Mouse (Mus musculus) inflammation-experienced regulatory T-cells, adult 6 months (primary cell): ENCODE data around the gene Birc5. TPM values are rescaled to one million over a fixed set of nuclear protein-coding genes. Genes with fewer than 3 reads are reported as not detected.
"Not testable (repeated sequence)": the region's sequence is repeated elsewhere in the genome, so short reads cannot be mapped to it uniquely, and the experiment has no call there.

ENCODE experiments used
- ATAC-seq: one replicate; pipeline ENCODE4 v1.8.0; 2017
- polyA plus RNA-seq, 3 experiments: library from polyadenylated mRNA; unstranded; fragments of 100-300 nt; shearing (Covaris generic); gene quantifications; one replicate each; pipeline ENCODE4 v1.2.1; 2017

Gene Birc5
- 100 to 1,000 TPM in 1 of 3 experiments, 10 to 100 TPM in 2; 16.8 to 256 (median 23.6) TPM for polyA plus RNA-seq

- ATAC-seq = peak; percentile 91
Measured at GRCm38 (mm10) chr11:117848985-117849671, at the start of gene Birc5. TSS of gene Birc5 (plus strand) at chr11:117849251.

DNA sequence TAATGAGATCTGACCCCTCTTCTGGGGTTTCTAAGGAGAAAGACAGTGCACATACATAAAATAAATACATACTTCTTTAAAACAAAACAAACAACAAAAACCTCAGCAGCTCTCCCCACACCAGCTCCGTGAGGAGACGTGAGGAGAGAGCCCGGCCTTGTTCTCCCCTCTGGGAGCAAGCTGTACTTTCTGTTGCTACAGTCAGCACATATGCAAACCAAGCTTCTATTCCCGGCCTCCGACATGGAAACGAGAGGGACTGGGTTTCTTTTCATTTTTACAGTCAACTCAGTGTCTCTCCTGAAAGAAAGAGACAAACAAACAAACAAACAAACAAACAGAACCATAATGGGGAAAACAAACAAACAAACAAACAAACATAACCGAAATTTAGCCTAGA lies 49.0 kb upstream of the Birc5 start:
- ATAC-seq = no peak

- ATAC-seq = no peak
Measured at GRCm38 (mm10) chr11:117801650-117802049, 47.4 kb upstream of the Birc5 start.

DNA sequence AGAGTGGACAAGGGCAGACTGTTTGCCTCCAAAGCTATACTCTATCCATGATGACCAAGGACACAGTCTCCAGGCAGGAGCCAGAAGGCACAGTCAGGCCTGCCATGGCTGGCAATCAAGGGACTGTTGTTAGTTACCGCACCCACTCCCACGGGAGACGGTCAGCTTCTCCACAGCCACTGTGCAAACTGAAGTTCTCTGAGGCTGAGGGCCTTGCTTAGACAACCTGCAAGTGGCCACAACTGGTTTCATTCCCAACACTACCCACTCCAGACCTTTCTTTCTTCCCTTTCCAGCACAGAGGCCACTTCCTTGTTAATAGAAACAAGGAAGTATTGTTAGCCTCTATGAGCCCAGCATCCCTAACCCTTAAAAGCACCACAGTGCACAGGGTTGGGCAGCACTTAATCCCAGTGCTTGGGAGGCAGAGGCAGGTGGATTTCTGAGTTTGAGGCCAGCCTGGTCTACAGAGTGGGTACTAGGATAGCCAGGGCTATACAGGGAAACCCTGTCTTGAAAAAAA lies 45.8 kb upstream of the Birc5 start:
- no peak for ATAC-seq

- no peak for ATAC-seq
Measured at GRCm38 (mm10) chr11:117806781-117807180, 42.3 kb upstream of the Birc5 start.

DNA sequence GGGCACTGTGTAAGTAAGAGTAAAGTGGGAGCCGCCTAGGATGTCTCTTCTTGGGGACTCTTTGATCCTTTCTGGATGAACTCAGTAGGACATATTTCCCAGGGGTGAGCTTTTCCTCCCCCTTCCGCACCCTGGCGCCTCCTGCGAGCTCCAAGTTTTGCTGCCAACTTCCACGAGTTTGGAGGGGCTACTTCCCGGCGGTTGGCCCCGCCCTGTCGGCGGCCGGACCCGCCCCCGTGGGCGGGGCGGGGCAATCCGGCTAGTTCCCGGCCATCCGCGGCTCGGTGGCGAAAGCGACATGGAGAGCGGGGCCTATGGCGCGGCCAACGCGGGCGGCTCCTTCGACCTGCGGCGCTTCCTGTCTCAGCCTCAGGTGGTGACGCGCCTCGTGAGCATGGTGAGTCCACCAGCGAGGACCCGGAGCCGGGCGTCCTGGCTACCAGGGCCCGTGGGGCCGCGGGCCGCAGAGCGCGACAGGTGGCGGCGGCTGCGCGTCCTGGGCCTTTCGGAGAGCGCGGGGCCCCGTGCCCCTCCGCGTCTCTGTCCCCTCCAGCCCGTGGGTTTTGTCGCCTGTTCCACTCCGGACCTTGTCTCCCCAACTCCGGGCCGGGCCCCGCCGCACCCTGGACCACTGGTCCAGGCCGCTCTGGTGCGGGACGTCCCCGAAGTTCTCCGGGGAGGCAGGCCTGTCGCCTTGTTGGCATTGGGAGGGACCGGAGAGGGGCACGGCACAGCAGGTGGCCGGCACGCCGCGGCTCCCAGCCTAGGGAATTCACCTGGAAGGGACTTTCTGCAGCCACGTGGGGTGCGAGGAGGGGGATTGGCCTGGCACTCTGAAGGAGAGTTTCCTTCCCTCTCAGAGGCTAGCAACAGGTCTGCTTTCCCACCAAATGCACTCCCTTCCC lies 39.4 kb upstream of the Birc5 start, which contains the start of the genes Gm20708 and Syngr2:
Gene Gm20708, plus strand, starts transcription at position 262 of the 905 bp plus-strand sequence.
Gene Syngr2, plus strand, starts transcription at position 262 of the 905 bp plus-strand sequence.
- peak; percentile 44 for ATAC-seq

GRCm38 (mm10) chr11:117810401-117811046 lies 38.5 kb upstream of the Birc5 start:
- ATAC-seq = peak; percentile 78

DNA sequence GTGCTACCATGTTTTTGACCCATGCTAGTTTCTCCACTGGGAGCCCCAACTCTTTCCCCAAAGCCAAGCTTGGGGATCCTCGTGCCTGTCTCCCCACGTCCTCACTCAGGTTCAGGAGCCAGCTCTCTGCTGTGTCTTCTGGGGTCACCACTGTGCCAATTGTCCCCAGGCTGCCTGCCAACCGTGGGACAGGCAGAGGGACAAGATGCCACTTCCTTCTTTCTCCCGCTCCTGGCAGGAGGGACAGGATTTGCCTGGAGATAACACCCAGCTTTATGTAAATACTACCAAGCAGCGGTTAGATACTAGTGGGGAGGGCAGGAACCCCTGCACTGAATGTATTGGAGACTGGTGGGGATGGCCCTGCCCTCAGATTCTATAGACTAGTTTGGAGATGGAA lies 35.2 kb upstream of the Birc5 start:
- ATAC-seq = no peak

- no peak for ATAC-seq
Measured at GRCm38 (mm10) chr11:117814704-117815366, 34.2 kb upstream of the Birc5 start.

DNA sequence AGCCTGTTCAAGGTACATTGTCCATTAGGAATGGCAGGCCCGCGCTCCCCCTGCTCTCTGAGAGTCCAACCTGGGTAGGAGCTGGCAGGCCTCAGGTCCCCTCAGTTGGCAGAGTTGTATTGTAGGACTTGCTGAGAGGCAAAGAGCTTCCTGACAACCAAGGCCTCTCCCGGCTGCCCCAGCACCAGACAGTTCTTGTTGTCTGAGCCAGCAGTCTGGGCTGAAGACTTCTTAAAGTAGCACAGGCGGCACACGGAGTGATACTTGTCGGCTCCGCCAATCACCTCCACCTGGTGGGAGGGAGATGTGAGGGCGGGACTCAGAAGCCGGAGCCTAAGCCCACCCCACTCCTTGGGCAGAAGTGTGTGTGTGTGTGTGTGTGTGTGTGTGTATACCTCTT lies 33.2 kb upstream of the Birc5 start:
- not testable (repeated sequence) for ATAC-seq

DNA sequence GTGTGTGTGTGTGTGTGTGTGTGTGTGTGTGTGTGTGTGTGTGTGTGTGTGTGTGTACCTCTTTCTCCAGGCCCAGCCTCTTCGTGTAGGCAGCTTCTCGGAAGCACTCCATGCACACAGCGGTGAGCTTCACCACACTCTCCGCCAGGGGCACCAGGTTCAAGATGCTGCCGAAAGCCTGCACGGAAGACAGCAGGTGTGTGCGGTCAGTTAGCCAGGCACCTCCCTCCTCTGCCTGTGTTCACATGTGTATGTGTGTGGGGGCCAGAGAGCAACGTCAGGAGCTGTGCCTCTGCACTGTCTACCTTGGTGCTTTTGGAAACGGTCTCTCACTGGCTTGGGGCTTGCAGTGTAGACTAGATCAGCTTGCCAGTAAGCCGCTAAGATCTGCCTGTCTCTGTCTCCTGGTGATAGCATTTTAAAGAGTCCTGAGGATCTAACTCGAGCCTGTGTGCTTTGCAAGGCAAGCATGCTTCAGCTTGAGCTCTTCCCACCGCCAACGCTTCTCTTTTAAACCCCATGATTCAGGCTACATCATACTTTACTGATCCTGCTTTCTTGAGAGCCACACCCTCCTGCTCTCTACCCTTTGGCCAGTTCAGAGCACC lies 32.6 kb upstream of the Birc5 start:
- peak; percentile 48 for ATAC-seq

GRCm38 (mm10) chr11:117819095-117819494 lies 30.0 kb upstream of the Birc5 start:
- no peak for ATAC-seq

DNA sequence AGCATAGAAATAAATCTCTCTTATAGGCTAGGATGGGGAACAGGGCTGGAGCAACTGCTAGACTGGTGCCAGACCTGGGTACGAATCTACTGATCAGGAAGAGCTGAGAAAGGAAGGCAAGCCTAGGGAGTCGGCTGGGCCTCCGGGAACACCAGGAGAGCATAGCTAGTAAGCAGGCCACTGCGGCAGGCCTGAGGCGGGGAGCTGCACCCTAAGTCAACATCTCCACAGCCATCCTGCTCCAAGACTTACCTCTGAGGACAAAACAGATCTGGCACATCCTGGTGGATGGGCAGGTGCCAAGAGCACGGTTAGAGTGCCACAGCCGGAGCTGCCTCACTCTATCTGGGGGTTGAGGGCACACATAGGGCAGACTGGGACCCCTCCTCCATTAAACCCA lies 28.9 kb upstream of the Birc5 start:
- no peak for ATAC-seq

GRCm38 (mm10) chr11:117821868-117822267 lies 27.2 kb upstream of the Birc5 start:
- no peak for ATAC-seq

- ATAC-seq = no peak
Measured at GRCm38 (mm10) chr11:117822728-117823241, 26.3 kb upstream of the Birc5 start.

GRCm38 (mm10) chr11:117823411-117823810 lies 25.6 kb upstream of the Birc5 start:
- no peak for ATAC-seq

DNA sequence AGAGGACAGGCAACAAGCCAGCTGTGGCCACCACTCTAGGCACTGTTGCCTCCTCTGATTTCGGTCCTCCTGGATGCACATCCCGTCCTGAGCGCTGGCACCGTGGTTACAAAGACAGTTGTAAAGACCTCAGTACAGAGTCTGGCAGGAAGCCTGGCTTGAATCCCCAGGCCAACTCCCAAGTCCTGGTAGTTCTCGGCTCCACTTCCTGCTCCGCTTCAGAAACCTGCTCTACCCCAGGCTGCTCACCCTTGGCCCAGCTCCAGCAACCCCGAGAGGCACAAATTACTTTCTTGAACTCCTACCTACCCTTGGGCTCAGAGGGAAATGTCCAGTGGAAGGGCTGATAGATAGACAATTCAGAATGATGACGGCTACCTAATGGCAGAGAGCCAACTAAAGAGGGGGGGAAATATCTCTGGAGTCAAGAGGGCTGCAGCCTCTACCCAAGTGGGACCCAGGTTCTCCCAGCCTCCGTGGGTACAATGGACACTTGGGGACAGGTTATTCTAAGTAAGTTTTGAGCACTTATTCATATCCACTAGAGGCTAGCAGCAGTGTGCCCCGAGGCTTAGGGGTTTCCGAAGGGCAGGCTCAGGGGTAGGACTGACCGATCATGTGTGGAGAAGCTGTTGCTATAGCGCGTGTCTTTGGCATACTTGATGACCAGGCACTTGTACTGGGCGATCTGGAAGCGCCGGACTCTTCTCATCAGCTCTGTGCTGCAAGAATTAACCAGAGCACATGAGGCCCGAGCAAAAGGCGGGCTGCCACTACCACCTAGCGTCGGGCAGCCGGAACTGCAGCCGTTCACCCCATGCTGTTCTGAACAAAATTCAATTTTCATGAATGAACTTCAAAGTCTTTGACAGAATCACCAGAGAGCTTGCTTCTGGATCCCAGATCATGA lies 24.7 kb upstream of the Birc5 start:
- ATAC-seq = no peak

DNA sequence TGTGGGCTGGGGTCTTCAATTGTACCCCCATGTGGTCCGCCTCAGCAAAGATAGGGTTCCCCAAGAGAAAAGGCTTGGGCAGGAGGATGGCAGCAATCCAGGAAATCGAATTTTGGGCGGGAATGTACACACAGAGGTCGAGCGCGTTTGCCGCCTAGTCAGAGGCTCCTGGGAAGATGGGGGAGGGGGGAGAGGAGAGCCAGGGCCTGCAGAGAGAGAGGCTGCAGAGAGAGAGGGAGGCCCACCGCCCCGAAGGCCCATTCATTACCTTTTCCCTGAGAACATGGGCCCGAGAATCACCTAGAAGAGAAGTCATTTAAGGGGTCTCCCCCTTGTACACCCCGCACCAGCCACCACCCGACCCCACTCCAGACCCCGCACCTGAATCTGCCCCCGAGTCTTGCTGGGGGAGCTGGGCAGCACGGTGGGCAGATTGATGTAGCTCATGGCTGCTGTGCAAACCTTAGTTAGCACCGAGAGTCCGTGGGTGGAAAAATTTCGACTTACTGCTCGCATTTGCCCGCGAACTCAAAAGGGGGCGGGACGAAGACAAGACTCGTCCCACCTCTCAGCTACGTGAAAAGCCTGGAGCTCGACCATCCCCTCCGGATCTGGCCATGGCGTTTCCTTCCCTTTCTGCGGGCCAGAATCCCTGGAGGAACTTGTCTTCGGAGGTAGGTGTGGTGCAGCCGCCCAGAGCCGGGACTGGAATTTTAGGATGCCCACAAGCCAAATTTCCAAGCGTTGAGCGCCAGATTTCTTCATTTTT lies 23.5 kb upstream of the Birc5 start, which contains the start of the genes Afmid and Tk1:
Gene Afmid, plus strand, starts transcription at position 592 of the 769 bp plus-strand sequence.
Gene Tk1, minus strand, starts transcription at position 760 of the 769 bp plus-strand sequence.
- ATAC-seq = peak; percentile 38

DNA sequence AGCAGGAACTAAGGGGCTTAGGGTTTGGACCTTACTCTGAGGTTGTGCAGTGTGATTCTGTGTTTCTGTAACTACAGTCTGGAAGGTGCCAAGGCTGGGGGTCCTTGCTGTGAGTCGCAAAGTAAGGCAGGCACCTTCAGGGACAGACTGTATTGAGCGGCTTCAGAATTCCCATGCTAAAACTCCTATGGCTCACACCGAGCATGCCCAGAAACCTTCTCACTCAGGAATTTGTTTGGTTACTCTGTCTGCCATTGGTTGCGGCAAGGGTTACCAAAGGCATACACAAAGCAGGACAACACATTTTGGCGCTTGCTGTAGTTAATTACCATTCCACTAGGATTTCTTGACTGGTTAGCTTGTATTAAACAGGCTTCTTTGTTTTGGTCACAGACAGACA lies 22.9 kb upstream of the Birc5 start:
- no peak for ATAC-seq
